Mouse (Mus musculus) ovary, postnatal 14 days (tissue): ENCODE measurements around the gene Myt1.
"Not testable (repeated sequence)": the region's sequence is repeated elsewhere in the genome, so short reads cannot be mapped to it uniquely, and the experiment has no call there.

Experiments
- DNase-seq: peaks from one replicate; pipeline ENCODE4 v3.0.0; 2022; ENCODE audit warnings: low spot score

The Myt1 gene

DNA sequence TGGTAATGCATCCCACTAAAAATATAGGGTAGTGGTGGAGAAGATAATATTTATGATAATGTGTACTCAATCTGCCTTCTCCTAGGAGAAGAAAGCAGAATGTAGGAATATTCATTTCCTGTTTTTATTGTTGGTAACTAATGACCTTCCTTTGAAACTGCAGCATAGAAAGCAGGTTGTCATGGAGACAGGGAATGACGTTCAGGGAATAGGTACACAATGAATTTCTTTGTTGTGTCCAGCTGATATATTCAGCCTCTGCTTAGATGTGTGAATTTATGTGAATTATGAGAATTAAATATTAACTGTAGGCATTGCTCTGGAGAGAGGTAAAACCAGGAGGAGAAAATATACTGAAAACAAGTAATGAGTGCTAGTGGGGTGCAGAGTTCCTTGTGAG, 18.3 kb downstream of the Myt1 start:
- DNase-seq = no peak

DNA sequence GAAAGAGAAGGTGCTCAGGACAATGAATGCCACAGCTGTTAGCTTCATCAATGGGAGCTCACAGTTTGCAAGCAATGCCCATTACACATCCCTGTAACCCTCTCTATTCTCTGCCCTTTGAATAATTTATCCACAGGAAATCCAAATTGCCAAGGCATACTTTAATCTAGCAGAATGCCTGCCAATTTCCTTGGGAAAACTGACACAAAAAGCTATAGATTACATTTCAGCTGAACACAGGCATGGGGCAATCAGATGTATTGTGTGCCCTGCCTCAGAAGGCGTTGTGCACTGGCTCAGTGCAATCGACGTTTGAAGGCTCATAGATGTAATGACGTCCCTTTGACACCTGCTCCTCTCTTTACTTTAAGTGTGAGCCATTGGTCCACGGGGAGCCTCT, 24.7 kb downstream of the Myt1 start:
- no peak for DNase-seq

DNA sequence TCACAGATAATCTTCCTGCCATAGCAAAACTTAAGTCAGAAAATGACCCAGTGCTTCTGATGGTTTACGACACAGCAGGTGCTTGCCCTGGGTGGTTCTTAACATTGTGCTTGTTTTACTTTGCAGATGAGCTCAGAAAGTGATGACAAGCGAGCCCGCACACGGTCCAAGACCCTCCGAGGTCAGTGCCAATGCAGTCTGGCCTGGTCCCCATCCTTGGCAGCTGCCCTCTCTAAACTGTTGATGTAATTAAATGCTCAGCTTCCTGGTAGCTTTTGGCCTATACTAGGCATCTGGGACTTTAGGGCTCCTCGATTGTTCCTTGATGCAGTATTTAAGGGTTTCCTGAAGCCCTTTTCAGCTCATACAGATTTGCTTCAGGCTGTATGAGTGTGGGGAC, 26.3 kb downstream of the Myt1 start:
- no peak for DNase-seq

GRCm38 (mm10) chr2:181793186-181793585, 30.1 kb downstream of the Myt1 start:
- not testable (repeated sequence) for DNase-seq

- DNase-seq = no peak
These were observed 32.6 kb downstream of the Myt1 start for GRCm38 (mm10) chr2:181795641-181796130.

- DNase-seq = no peak
These were observed 34.5 kb downstream of the Myt1 start for GRCm38 (mm10) chr2:181797672-181798071.

GRCm38 (mm10) chr2:181829032-181829650, 66.0 kb downstream of the Myt1 start:
- DNase-seq = no peak

- no peak for DNase-seq
These were observed 69.6 kb downstream of the Myt1 start for GRCm38 (mm10) chr2:181832745-181833144.

DNA sequence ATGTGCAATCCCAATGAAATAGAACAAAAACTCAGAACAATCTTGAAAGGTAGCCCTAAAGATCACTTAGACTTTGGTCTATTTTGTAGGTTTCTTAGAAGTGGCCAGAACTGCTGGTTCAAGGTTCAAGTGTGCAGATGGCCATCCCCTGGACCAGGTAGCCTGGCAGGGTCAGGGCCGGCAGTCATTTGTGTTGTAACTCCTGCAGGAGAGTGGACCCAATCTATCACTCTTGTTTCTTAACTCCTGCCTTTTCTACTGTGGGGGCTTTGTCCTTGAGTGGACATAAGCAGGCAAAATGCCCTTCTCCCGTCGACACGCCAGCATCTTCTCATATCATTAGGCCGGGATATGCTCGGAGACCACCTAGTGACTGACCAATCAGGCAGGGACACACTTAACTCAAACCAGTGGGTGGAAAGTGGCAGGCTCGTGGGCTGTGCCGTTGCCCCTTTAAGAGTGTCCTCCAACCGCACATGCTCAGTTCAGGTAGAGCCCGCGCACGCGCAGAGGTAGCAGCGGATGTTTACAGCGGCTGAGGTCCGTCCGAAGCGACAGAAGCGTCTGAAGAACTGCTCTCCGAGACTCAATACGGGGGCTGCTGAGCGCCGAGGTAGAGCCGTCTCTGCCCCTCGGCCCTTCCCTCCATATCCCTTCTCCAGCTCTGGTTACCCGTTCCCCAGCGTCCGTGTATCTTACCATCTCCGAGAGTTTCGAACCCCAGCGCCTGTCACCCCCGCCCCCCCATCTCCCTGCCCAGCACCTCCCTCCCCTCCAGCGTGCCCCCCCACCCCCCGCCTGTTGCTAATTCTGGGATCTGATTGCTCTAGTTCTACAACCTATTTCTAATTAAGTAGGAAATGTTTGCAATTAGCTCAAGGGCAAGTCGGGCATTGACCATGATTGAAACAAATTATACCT, 74.5 kb downstream of the Myt1 start, which contains the start of gene Pcmtd2:
TSS of gene Pcmtd2 (plus strand) at position 483 of the 921 bp plus-strand sequence.
- peak; percentile 82 for DNase-seq

GRCm38 (mm10) chr2:181838293-181838680, 75.2 kb downstream of the Myt1 start:
- DNase-seq = peak; percentile 1

- peak; percentile 1 for DNase-seq
These were observed 82.7 kb downstream of the Myt1 start for GRCm38 (mm10) chr2:181845709-181846394.

DNA sequence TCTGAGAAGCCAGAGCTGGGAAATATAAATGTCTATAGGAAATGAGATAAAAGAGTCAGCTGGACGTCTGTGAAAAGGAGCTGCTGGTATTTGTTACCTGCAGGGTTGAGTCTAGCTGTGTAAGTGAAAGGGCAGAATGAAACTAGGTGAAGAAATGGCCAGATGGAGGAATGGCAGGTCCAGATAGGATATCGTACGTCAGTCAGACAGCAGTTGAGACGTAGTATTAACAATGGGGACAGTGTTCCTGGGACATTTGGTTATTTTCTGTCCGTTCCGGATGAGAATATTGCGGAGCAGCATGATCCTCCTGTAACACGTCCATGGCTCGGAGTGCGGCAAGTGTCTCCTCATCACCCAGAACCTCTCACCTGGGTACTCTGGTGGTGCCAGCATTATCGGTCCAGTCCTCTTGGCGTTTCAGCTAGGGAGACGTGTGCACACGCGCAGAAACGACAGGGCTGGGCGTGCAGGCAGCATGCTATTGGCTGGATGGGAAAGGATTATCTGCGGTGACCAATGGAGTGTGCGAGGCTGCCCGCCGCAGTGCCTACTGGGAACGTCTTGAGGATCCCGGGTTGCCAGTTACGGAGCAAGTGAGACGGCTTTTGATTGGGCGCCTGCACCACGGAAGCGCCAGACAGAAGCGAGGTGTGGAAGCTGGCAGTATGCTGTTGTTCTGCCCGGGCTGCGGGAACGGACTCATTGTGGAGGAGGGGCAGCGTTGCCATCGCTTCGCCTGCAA, 100.8 kb downstream of the Myt1 start, which contains the start of gene Polr3k:
TSS of gene Polr3k (plus strand) at position 547 of the 745 bp plus-strand sequence.
- DNase-seq = peak; percentile 79

DNA sequence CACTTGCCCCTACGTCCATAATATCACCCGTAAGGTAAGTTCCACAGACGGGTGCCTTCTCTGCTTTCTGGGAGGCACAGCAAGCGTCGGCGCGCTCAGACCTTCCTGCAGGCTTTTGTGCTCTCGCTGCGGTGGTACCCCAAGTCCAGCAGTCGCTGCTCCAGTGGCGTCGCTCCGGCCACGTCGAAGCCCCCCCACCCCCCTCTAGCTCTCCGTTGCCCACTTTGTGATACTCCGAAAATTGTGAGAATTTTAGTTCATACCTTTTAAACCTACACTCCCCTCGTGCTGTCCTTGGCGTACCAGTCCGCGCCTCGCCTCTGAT, 101.4 kb downstream of the Myt1 start:
- no peak for DNase-seq

GRCm38 (mm10) chr2:181866931-181867330, 103.8 kb downstream of the Myt1 start:
- DNase-seq = peak; percentile 57

DNA sequence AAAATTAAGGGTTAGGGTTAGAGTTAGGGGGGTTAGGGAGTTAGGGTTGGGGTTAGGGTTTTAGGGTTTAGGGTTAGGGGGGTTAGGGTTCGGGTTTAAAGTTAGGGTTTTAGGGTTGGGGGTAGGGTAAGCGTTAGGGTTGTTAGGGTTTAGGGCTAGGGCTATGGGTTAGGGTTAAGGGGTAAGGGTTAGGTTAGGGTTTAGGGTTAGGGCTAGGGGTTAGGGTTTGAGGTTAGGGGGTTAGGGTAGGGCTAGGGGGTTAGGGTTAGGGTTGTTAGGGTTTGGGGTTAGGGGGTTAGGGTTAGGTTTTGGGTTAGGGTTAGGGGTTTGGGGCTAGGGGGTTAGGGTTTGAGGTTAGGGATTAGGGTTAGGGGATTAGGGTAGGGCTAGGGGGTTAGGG, 107.9 kb downstream of the Myt1 start:
- no peak for DNase-seq
